Mouse (Mus musculus) macrophage (primary cell): Measurements from ENCODE around the gene I0C0044D17Rik. TPM values are rescaled to one million over a fixed set of nuclear protein-coding genes. Genes with fewer than 3 reads are reported as not detected.
"Not testable (repeated sequence)": the region's sequence is repeated elsewhere in the genome, so short reads cannot be mapped to it uniquely, and the experiment has no call there.

Experiments
- H3K27ac ChIP-seq: fragments of 350-480 bp; formaldehyde crosslinking; 2 replicates; pipeline ENCODE4 v1.9.0; 2021
- H3K36me3 ChIP-seq: fragments of 350-480 bp; formaldehyde crosslinking; 2 replicates; pipeline ENCODE4 v1.9.0; 2021; ENCODE audit errors: inconsistent target
- H3K4me3 ChIP-seq: fragments of 350-480 bp; formaldehyde crosslinking; 2 replicates; pipeline ENCODE4 v1.9.0; 2021; ENCODE audit errors: inconsistent target
- H3K79me2 ChIP-seq: fragments of 350-480 bp; formaldehyde crosslinking; 2 replicates; pipeline ENCODE4 v1.9.0; 2021; ENCODE audit errors: inconsistent target
- WGBS: methylation state at CpG from one replicate; pipeline ENCODE4 v1.1.7; 2026; ENCODE audit warnings: inconsistent platforms; ENCODE audit not compliant: missing documents; 5-methylcytosine and 5-hydroxymethylcytosine counted together
- polyA plus RNA-seq: library from polyadenylated mRNA; stranded (reverse); fragments of 250-400 nt; gene quantifications from 3 replicates; pipeline ENCODE4 v1.2.4, GENCODE M21; 2018; ENCODE audit warnings: inconsistent platforms
- total RNA-seq, 78 experiments: library from RNA; depleted of rRNA; stranded (reverse); fragments of 250-400 nt; gene quantifications; 1 replicate in 9 of 78; 2 replicates in 24 of 78; 3 replicates in 43 of 78; 4 replicates in 2 of 78; pipeline ENCODE4 v1.2.4; 2018; ENCODE audit warnings: inconsistent platforms in 56 of 78

I0C0044D17Rik gene
- not detected for total RNA-seq (2018; cell fraction: chromatin; rRNA removed)
- total RNA-seq (2018; cell fraction: cytosol; rRNA removed) = not detected
- not detected for total RNA-seq (2018; cell fraction: nucleus; rRNA removed)
- polyA plus RNA-seq = not detected in 3 replicates

- H3K27ac ChIP-seq, H3K36me3 ChIP-seq, H3K79me2 ChIP-seq, H3K4me3 ChIP-seq: not testable (repeated sequence)
- WGBS = 88% methylated on average over 1 of the region's 1 CpGs
These were observed at the start of gene I0C0044D17Rik for GRCm38 (mm10) chr4:98823740-98824139. Gene I0C0044D17Rik (minus strand): TSS chr4:98823840.

- Histone ChIP-seq H3K27ac (no peak overlapping the region), H3K36me3 (no peaks in the 10 kb centered on the region), H3K79me2 (no peaks in the 10 kb centered on the region), H3K4me3 (no peak overlapping the region)
- WGBS = 94% methylated on average over 14 of the region's 14 CpGs
These were observed 42.0 kb upstream of the I0C0044D17Rik start for GRCm38 (mm10) chr4:98865386-98866237.

- no peak overlapping the region for H3K27ac ChIP-seq
- 100% methylated on average over 2 of the region's 3 CpGs for WGBS
- H3K36me3 ChIP-seq = no peaks in the 10 kb centered on the region
- no peaks in the 10 kb centered on the region for H3K79me2 ChIP-seq
- H3K4me3 ChIP-seq = no peak overlapping the region
These were observed 40.9 kb upstream of the I0C0044D17Rik start for GRCm38 (mm10) chr4:98864546-98864945.

DNA sequence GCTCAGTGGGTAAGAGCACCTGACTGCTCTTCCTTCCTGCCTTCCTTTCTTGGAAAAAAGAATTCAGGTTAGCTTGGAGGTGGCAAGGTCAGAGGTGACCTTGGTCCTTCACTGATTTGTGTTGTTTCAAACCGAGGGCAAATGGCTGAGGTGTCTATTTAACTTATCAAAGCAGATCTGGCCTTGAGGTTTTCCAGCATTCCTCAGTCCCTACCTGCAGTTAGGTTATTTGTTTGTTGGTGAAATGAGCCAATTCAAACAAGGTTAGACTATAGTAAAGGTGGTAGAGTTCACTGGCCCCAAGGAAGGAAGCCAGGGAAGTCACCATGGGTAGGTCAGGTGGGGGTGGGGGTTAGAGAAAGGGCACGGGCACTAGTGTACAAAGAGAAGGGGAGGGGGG, 40.5 kb upstream of the I0C0044D17Rik start:
- H3K4me3 ChIP-seq = no peak overlapping the region
- no peaks in the 10 kb centered on the region for H3K79me2 ChIP-seq
- no peak overlapping the region for H3K27ac ChIP-seq
- 77% methylated on average over 1 of the region's 2 CpGs for WGBS
- no peaks in the 10 kb centered on the region for H3K36me3 ChIP-seq

- H3K27ac ChIP-seq = no peak overlapping the region
- WGBS = 89% methylated on average over 2 of the region's 2 CpGs
- H3K79me2 ChIP-seq = no peaks in the 10 kb centered on the region
- H3K36me3 ChIP-seq = no peaks in the 10 kb centered on the region
- H3K4me3 ChIP-seq = no peak overlapping the region
These were observed 39.8 kb upstream of the I0C0044D17Rik start for GRCm38 (mm10) chr4:98863451-98863850.

DNA sequence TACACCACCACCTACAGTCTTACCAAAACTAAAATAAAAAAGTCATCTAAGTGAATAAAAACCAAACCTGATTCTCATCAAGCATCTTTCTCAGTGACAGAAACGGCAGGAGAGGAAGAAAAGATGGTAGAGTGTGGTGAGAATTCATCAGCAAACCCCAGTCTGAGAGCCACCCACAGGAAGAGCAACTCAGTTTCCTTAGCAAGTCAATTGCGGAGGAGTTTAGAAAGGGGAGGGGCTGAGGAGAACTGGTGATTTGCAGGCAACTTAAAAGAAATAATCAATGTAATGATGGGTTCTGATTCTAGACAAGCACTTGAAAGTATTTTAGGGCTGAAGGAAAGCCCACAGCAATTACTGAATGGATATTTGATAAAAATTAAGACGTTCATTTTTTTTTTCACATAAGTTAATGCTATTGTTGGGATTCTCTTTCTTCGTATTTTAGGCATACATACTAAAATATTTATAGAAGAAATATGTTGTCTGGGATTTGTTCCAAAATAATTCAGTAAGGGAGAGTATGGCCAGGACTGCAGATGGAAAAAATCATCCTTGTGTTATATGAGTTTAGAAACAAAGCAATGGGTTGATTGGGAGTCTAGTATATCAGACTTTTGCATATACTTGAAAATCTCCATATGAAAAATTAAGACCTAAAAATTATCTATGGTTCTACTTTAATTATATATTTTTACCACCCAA, 34.7 kb upstream of the I0C0044D17Rik start:
- H3K36me3 ChIP-seq = no peaks in the 10 kb centered on the region
- no peak overlapping the region for H3K27ac ChIP-seq
- H3K4me3 ChIP-seq = no peak overlapping the region
- H3K79me2 ChIP-seq = no peaks in the 10 kb centered on the region
- 67% methylated on average over 4 of the region's 4 CpGs for WGBS

- H3K36me3 ChIP-seq = no peaks in the 10 kb centered on the region
- no peaks in the 10 kb centered on the region for H3K79me2 ChIP-seq
- WGBS = 83% methylated on average over 11 of the region's 11 CpGs
- H3K4me3 ChIP-seq = no peak overlapping the region
- no peak overlapping the region for H3K27ac ChIP-seq
These were observed 33.5 kb upstream of the I0C0044D17Rik start for GRCm38 (mm10) chr4:98857037-98857648.

DNA sequence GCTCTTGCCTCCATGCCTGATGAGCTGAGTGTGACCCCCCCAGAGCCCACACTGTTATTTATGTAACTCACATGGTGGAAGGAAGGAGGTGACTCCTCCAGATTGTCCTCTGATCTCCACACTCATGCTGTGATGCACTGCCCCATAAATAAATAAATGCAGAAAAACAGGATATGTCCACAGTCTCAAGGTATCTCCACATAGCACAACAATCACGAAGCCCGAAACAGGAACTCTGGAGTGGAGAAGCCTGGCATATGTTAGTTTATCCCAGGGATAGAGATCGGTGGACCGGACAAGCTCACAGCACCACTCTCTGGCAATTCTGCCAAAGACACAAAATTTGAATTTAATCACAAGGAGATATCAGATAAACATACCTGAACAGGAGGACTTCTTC, 30.3 kb upstream of the I0C0044D17Rik start:
- 86% methylated on average over 4 of the region's 4 CpGs for WGBS

DNA sequence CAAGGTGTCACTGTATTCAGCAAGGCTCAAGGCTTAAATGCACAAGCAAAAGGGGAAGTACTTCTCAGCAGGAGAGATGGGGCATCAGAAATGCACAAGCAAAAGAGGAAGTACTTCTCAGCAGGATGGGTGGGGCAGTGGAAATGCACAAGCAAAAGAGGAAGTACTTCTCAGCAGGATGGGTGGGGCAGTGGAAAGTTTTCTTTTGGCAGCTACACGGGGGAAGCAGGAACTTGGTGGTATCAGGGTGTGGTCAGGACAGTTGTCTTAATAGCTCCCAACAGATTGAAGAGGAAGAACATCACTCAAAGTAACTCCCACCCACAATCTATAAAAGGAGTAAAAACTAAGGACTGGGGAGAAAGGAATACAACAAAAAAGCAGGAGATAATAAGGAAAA, 26.8 kb upstream of the I0C0044D17Rik start:
- not testable (repeated sequence) for H3K79me2 ChIP-seq, H3K36me3 ChIP-seq, H3K27ac ChIP-seq, H3K4me3 ChIP-seq
- WGBS = 11% methylated on average over 1 of the region's 1 CpGs

More for the DNA sequence above, 30.3 kb upstream of the I0C0044D17Rik start:
- Histone ChIP-seq H3K4me3 (no peak overlapping the region), H3K36me3 (no peaks in the 10 kb centered on the region), H3K79me2 (no peaks in the 10 kb centered on the region), H3K27ac (no peak overlapping the region)

- no peaks in the 10 kb centered on the region for H3K36me3 ChIP-seq
- WGBS = 89% methylated on average over 6 of the region's 6 CpGs
These were observed 23.7 kb upstream of the I0C0044D17Rik start for GRCm38 (mm10) chr4:98847120-98847885.

GRCm38 (mm10) chr4:98846396-98846795, 22.8 kb upstream of the I0C0044D17Rik start:
- no peaks in the 10 kb centered on the region for H3K79me2 ChIP-seq
- no peak overlapping the region for H3K4me3 ChIP-seq
- no peak overlapping the region for H3K27ac ChIP-seq
- 71% methylated on average over 3 of the region's 3 CpGs for WGBS
- H3K36me3 ChIP-seq = no peaks in the 10 kb centered on the region

More at GRCm38 (mm10) chr4:98847120-98847885, 23.7 kb upstream of the I0C0044D17Rik start:
- Histone ChIP-seq H3K27ac (no peak overlapping the region), H3K79me2 (no peaks in the 10 kb centered on the region), H3K4me3 (no peak overlapping the region)

DNA sequence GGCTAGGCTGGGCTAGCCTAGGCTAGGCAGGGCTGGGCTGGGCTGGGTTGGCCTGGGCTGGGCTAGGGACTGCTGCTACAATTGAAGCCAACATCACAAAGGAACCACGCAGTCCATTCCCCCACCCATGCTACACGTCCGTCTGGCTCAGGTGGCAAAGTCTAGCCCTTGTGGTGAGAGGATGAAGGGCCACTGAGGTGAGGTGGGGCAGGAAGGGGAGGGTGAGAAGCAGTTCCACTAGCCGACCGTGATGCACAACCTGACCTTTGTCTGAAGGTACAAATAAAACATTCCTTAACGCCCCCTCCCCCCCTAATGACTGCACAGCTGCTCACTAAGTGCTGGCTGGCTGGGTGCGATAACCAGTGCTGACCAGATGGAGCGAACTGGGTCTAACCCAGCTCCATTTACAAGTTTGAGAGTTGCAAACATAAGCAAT, 22.1 kb upstream of the I0C0044D17Rik start:
- WGBS = 89% methylated on average over 8 of the region's 8 CpGs
- H3K36me3 ChIP-seq = no peaks in the 10 kb centered on the region
- H3K79me2 ChIP-seq = no peaks in the 10 kb centered on the region
- H3K4me3 ChIP-seq = no peak overlapping the region
- H3K27ac ChIP-seq = no peak overlapping the region

DNA sequence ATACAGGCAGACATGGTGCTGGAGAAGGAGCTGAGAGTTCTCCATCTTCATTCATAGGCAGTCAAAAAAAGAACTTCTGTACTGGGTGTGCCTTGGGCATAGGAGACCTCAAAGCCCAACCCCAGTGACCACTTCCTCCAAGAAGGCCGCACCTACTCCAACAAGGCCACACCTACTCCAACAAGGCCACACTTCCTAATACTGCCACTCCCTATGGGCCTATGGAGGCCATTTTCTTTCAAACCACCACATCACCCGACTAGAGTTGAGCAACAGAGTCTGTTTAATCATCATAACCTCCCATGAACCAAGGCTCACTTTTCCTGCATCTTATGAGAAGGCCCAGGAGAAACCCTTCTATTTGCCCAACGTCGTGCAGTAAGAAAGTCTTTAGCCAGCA, 21.6 kb upstream of the I0C0044D17Rik start:
- Histone ChIP-seq H3K79me2 (no peaks in the 10 kb centered on the region), H3K4me3 (no peak overlapping the region), H3K36me3 (no peaks in the 10 kb centered on the region), H3K27ac (no peak overlapping the region)
- 74% methylated on average over 4 of the region's 4 CpGs for WGBS
